12 mouse cellular contexts compared by ENCODE assay signal in genomic region chr7:65860981-65861380, GRCm38 (mm10). TPM values are rescaled to one million over a fixed set of nuclear protein-coding genes. Genes with fewer than 3 reads are reported as not detected.
A peak's percentile ranks its signal among the peaks of the same experiment; 100 is the strongest.
DNase-seq lines count a peak whose midpoint lies in the region; ATAC-seq and TF ChIP-seq lines count a peak whose summit lies in the region.
"Had no signal": no experiment of that assay in that cellular context is flagged by ENCODE, and none has a peak within 500 bp of the region (broad histone marks: within the 10 kb centered on the region; RNA-seq: fewer than 3 reads in every experiment).

No protein-coding gene starts in this region.

- DNase-seq in heart, adult 11 months = peak; percentile 93
- DNase-seq in heart, postnatal 36 days = no peak
- DNase-seq in liver, adult 2 months (ENCODE audit: extremely low read depth, low read depth, low spot score) = no peak
- DNase-seq in liver, embryonic 11.5 days (ENCODE audit: low spot score) = no peak
- DNase-seq in embryonic facial prominence, embryonic 14.5 days (ENCODE audit: low spot score) = no peak
- no peak for DNase-seq in testis, postnatal 10 days (ENCODE audit: low spot score)
- DNase-seq: adrenal gland, adult 8-10 months; kidney, postnatal 36 days; thymus, postnatal 14 days had no signal

- H3K36me3 ChIP-seq in liver, adult 2 months (ENCODE audit: control insufficient read depth, insufficient read depth, low read length) = no peaks in the 10 kb centered on the region
- H3K36me3 ChIP-seq in liver, embryonic 11.5 days (ENCODE audit: control insufficient read depth, insufficient read depth, low read length) = no peaks in the 10 kb centered on the region
- H3K36me3 ChIP-seq in E14TG2a.4 (ENCODE audit: insufficient read depth, low read length) = no peaks in the 10 kb centered on the region
- H3K36me3 ChIP-seq in embryonic facial prominence, embryonic 14.5 days (ENCODE audit: control insufficient read depth, insufficient read depth, low read length) = no peaks in the 10 kb centered on the region

- H3K27ac ChIP-seq in liver, adult 2 months (replicated peaks; ENCODE audit: insufficient read depth, low read depth, low read length) = 0 out of 2 replicates have a peak overlapping the region, but pooled peaks have one; percentile 11
- no peak overlapping the region for H3K27ac ChIP-seq in liver, embryonic 11.5 days (ENCODE audit: low read depth, low read length)
- no peak overlapping the region for H3K27ac ChIP-seq in embryonic facial prominence, embryonic 14.5 days (replicated peaks; ENCODE audit: low read depth, low read length)

- intact Hi-C loops in heart, postnatal 36 days (cut with DNase I) = loop anchor here (2.0 to 10.0 kb wide), 3 partner anchors 58 to 196 kb away; partner anchors contain the start of gene Snrpa1

- peaks cover 11% of the 10 kb centered on the region; the same call in 1 of the 2 replicates for H3K79me2 ChIP-seq in liver, adult 2 months (ENCODE audit: control insufficient read depth, insufficient read depth, low read length)

- no peak overlapping the region for H3K4me3 ChIP-seq in liver, adult 2 months (ENCODE audit: insufficient read depth, low read depth, low read length)
- H3K4me3 ChIP-seq in liver, embryonic 11.5 days (ENCODE audit: low read depth, low read length) = no peak overlapping the region
- peak overlapping the region; percentile 87 for H3K4me3 ChIP-seq in E14TG2a.4 (replicated peaks; ENCODE audit: low read length)
- no peak overlapping the region for H3K4me3 ChIP-seq in embryonic facial prominence, embryonic 14.5 days (ENCODE audit: low read depth, low read length)

- no peak for TF ChIP-seq POLR2A in liver, adult 2 months (IDR thresholded peaks at IDR 0.05; ENCODE audit: extremely low read depth, insufficient read depth, low read length)

- H3K27me3 ChIP-seq in liver, adult 2 months (ENCODE audit: control insufficient read depth, insufficient read depth, low read length) = no peaks in the 10 kb centered on the region
- peaks cover 56% of the 10 kb centered on the region for H3K27me3 ChIP-seq in liver, embryonic 11.5 days (replicated peaks; ENCODE audit: control insufficient read depth, insufficient read depth, low read length)
- peaks cover 50% of the 10 kb centered on the region for H3K27me3 ChIP-seq in E14TG2a.4 (ENCODE audit: insufficient read depth, low read length)
- H3K27me3 ChIP-seq in embryonic facial prominence, embryonic 14.5 days (replicated peaks; ENCODE audit: control insufficient read depth, insufficient read depth, low read length) = peaks cover 41% of the 10 kb centered on the region

- H3K9ac ChIP-seq in liver, adult 2 months (ENCODE audit: low read depth, low read length) = no peak overlapping the region
- H3K9ac ChIP-seq in liver, embryonic 11.5 days (ENCODE audit: low read depth, low read length) = no peak overlapping the region
- 0 out of 2 replicates have a peak overlapping the region, but pooled peaks have one; percentile 73 for H3K9ac ChIP-seq in embryonic facial prominence, embryonic 14.5 days (ENCODE audit: low read depth, low read length)

- H3K9me3 ChIP-seq in liver, embryonic 11.5 days (ENCODE audit: control insufficient read depth, low read length) = no peaks in the 10 kb centered on the region
- H3K9me3 ChIP-seq in E14TG2a.4 (ENCODE audit: low read length) = no peaks in the 10 kb centered on the region
- no peaks in the 10 kb centered on the region for H3K9me3 ChIP-seq in embryonic facial prominence, embryonic 14.5 days (ENCODE audit: control insufficient read depth, low read length)

- peaks cover 13% of the 10 kb centered on the region for H3K4me1 ChIP-seq in liver, adult 2 months (ENCODE audit: control insufficient read depth, insufficient read depth, low read length)
- H3K4me1 ChIP-seq in liver, embryonic 11.5 days (replicated peaks; ENCODE audit: control insufficient read depth, insufficient read depth, low read length) = peaks cover 7% of the 10 kb centered on the region
- peaks cover 45% of the 10 kb centered on the region for H3K4me1 ChIP-seq in E14TG2a.4 (replicated peaks; ENCODE audit: low read depth, low read length)
- H3K4me1 ChIP-seq in embryonic facial prominence, embryonic 14.5 days (ENCODE audit: control insufficient read depth, insufficient read depth, low read length) = 0 out of 2 replicates have a peak, but pooled peaks cover 3% of the 10 kb centered on the region

- WGBS in liver, adult 2 months = 67% methylated on average over 7 of the region's 7 CpGs
- WGBS in liver, embryonic 11.5 days = 63% methylated on average over 7 of the region's 7 CpGs
- WGBS in embryonic facial prominence, embryonic 14.5 days = 58% methylated on average over 7 of the region's 7 CpGs

- no peak for ATAC-seq in liver, embryonic 11.5 days (replicated peaks; ENCODE audit: low FRiP score)
- ATAC-seq in embryonic facial prominence, embryonic 14.5 days (ENCODE audit: low read depth) = no peak
- ATAC-seq in erythroblast, adult 5-6 weeks (replicated peaks; ENCODE audit: low FRiP score, poor library complexity, severe bottlenecking) = no peak

- no peak overlapping the region for H3K4me2 ChIP-seq in liver, embryonic 11.5 days
- H3K4me2 ChIP-seq in embryonic facial prominence, embryonic 14.5 days (ENCODE audit: low read depth, low read length) = peak overlapping the region; percentile 95; the same call in 1 of the 2 replicates

- TF ChIP-seq CTCF in liver, adult 2 months (IDR thresholded peaks at IDR 0.05; ENCODE audit: low read depth, low read length) = no peak
- no peak for TF ChIP-seq CTCF in E14TG2a.4 (conservative IDR thresholded peaks at IDR 0.05; ENCODE audit: low read length)

RNA-seq across cellular contexts. Expression of gene Pcsk6, which starts 0.6 kb away (rescaled TPM):
- total RNA-seq in heart, postnatal 36 days (2021) = 10 to 100 TPM; 49.3 to 53.8 TPM
- 46.2 and 50.2 TPM in 2 replicates for total RNA-seq in liver, adult 2 months (2014; rRNA removed)
- polyA plus RNA-seq in liver, adult 2 months (2012; rRNA removed) = 43.2 and 45.8 TPM in 2 replicates
- polyA plus RNA-seq in liver, embryonic 11.5 days (2014; fragmentation: Nextera tagmentation; extraction: Ambion mirVana) = 1.3 and 1.8 TPM in 2 replicates
- polyA plus RNA-seq in embryonic facial prominence, embryonic 14.5 days (2014; fragmentation: Nextera tagmentation; extraction: Ambion mirVana) = 12.3 and 16.0 TPM in 2 replicates
- not detected in 2 replicates for total RNA-seq in erythroblast, adult 5-6 weeks (2015; ENCODE audit: low replicate concordance)
- not detected in 2 replicates for total RNA-seq in erythroblast, adult 5-6 weeks (2017; ENCODE audit: low replicate concordance)
- total RNA-seq: MEL had no signal

Comparison
In these comparisons a context has a peak if more than half of its experiments do, and no peak if none do; other contexts are left out.
1. RNA of gene Pcsk6, which starts 0.6 kb away (total RNA-seq): 49.3 to 53.8 TPM in heart, postnatal 36 days and 46.2 to 50.2 TPM in liver, adult 2 months; not detected in erythroblast, adult 5-6 weeks; every median in the first group is over 10 times any median in the second.